Mouse (Mus musculus) left cerebral cortex, adult 18-20 months (tissue): ENCODE measurements around the gene Ank3. TPM values are rescaled to one million over a fixed set of nuclear protein-coding genes. Genes with fewer than 3 reads are reported as not detected.

ENCODE experiments used
- DNase-seq, 2 experiments: peaks; one replicate each; pipeline ENCODE4 v3.0.0; 2021 to 2022; ENCODE audit warnings: low spot score in 2 of 2, mixed read lengths in 1 of 2
- total RNA-seq, 2 experiments: library from RNA; stranded (reverse); gene quantifications; 2 replicates each; pipeline ENCODE4 v1.2.3; 2021

Gene Ank3
- total RNA-seq, 2 experiments from 2014 or later = 407 to 424 TPM

- DNase-seq = no peak
Measured at GRCm38 (mm10) chr10:69916689-69917435, 518.3 kb downstream of the Ank3 start.

GRCm38 (mm10) chr10:69917711-69918110 is 519.1 kb downstream of the Ank3 start:
- no peak for DNase-seq

- no peak for DNase-seq
Measured at GRCm38 (mm10) chr10:69918461-69919151, 520.0 kb downstream of the Ank3 start.

- DNase-seq = no peak
Measured at GRCm38 (mm10) chr10:69919152-69919492, 520.5 kb downstream of the Ank3 start.

- DNase-seq = no peak
Measured at GRCm38 (mm10) chr10:69919746-69920145, 521.2 kb downstream of the Ank3 start.

- DNase-seq = no peak
Measured at GRCm38 (mm10) chr10:69922076-69922475, 523.5 kb downstream of the Ank3 start.

- no peak for DNase-seq
Measured at GRCm38 (mm10) chr10:69923801-69924200, 525.2 kb downstream of the Ank3 start.

- DNase-seq = no peak
Measured at GRCm38 (mm10) chr10:69924321-69924720, 525.7 kb downstream of the Ank3 start.

GRCm38 (mm10) chr10:69924845-69925244 is 526.3 kb downstream of the Ank3 start:
- no peak for DNase-seq

- no peak for DNase-seq
Measured at GRCm38 (mm10) chr10:69925285-69926157, 526.9 kb downstream of the Ank3 start.

GRCm38 (mm10) chr10:69926158-69926882 is 527.7 kb downstream of the Ank3 start:
- no peak for DNase-seq

- DNase-seq = no peak
Measured at GRCm38 (mm10) chr10:69927012-69927411, 528.4 kb downstream of the Ank3 start.

GRCm38 (mm10) chr10:69928358-69928757 is 529.8 kb downstream of the Ank3 start:
- DNase-seq = no peak

GRCm38 (mm10) chr10:69930503-69930902 is 531.9 kb downstream of the Ank3 start:
- DNase-seq = no peak

GRCm38 (mm10) chr10:69936443-69937067 is 538.0 kb downstream of the Ank3 start:
- no peak for DNase-seq

- no peak for DNase-seq
Measured at GRCm38 (mm10) chr10:69937291-69937921, 538.8 kb downstream of the Ank3 start.

- no peak for DNase-seq
Measured at GRCm38 (mm10) chr10:69939144-69939543, 540.6 kb downstream of the Ank3 start.

GRCm38 (mm10) chr10:69939966-69940365 is 541.4 kb downstream of the Ank3 start:
- no peak for DNase-seq

GRCm38 (mm10) chr10:69941001-69941400 is 542.4 kb downstream of the Ank3 start:
- no peak for DNase-seq

- no peak for DNase-seq
Measured at GRCm38 (mm10) chr10:69944845-69945244, 546.3 kb downstream of the Ank3 start.
